Mouse (Mus musculus): Measurements from ENCODE around the gene Tmem141. TPM values are rescaled to one million over a fixed set of nuclear protein-coding genes. Genes with fewer than 3 reads are reported as not detected.

Tmem141 gene
- polyA plus RNA-seq, 2 experiments = 9.4 to 9.8 TPM

GRCm38 (mm10) chr2:25579737-25580460 is 41.9 kb downstream of the Tmem141 start:
- peak; percentile 66 for TF ChIP-seq CTCF (IDR thresholded peaks at IDR 0.05; ENCODE audit: low read depth)
- no peak for TF ChIP-seq EP300 (IDR thresholded peaks at IDR 0.05; ENCODE audit: low read depth)
- H3K36me3 ChIP-seq (replicated peaks; ENCODE audit: control insufficient read depth, insufficient read depth, low read depth) = peaks cover 4% of the 10 kb centered on the region
- H3K9ac ChIP-seq (replicated peaks) = no peak overlapping the region
- WGBS (ENCODE audit: insufficient replicate concordance) = 2% methylated on average over 27 of the region's 27 CpGs
- H3K9me3 ChIP-seq (ENCODE audit: control insufficient read depth, low read length) = no peaks in the 10 kb centered on the region
- ATAC-seq (ENCODE audit: insufficient read depth) = no peak
- peaks cover 0 to 9% of the 10 kb centered on the region in 2 experiments; a peak in 1 of 4 replicates for H3K4me1 ChIP-seq (replicated peaks; ENCODE audit: control insufficient read depth in 2 of 2, insufficient read depth in 2 of 2, low read length in 1 of 2)
- DNase-seq (ENCODE audit: low read depth in 3 of 3, low spot score in 3 of 3) = no peak
- no peak overlapping the region for H3K27ac ChIP-seq
- no peak overlapping the region for H3K4me2 ChIP-seq (ENCODE audit: low read depth)
- no peak overlapping the region for H3K4me3 ChIP-seq (ENCODE audit: insufficient read depth in 1 of 2, low read depth in 2 of 2, low read length in 2 of 2)
- peaks cover 58% of the 10 kb centered on the region for H3K27me3 ChIP-seq (ENCODE audit: control insufficient read depth, insufficient read depth, low read length)

- no peak overlapping the region for H3K4me3 ChIP-seq (ENCODE audit: insufficient read depth in 1 of 2, low read depth in 2 of 2, low read length in 2 of 2)
- peaks cover 58% of the 10 kb centered on the region for H3K27me3 ChIP-seq (ENCODE audit: control insufficient read depth, insufficient read depth, low read length)
- no peak for ATAC-seq (ENCODE audit: insufficient read depth)
- no peak overlapping the region for H3K4me2 ChIP-seq (ENCODE audit: low read depth)
- peaks cover 4% of the 10 kb centered on the region for H3K36me3 ChIP-seq (replicated peaks; ENCODE audit: control insufficient read depth, insufficient read depth, low read depth)
- no peak for TF ChIP-seq CTCF (IDR thresholded peaks at IDR 0.05; ENCODE audit: low read depth)
- no peak for TF ChIP-seq EP300 (IDR thresholded peaks at IDR 0.05; ENCODE audit: low read depth)
- H3K9me3 ChIP-seq (ENCODE audit: control insufficient read depth, low read length) = no peaks in the 10 kb centered on the region
- 7% methylated on average over 77 of the region's 77 CpGs for WGBS (ENCODE audit: insufficient replicate concordance)
- no peak overlapping the region for H3K9ac ChIP-seq (replicated peaks)
- no peak overlapping the region for H3K27ac ChIP-seq
- peaks cover 2 to 9% of the 10 kb centered on the region in 2 experiments; a peak in 3 of 4 replicates for H3K4me1 ChIP-seq (replicated peaks; ENCODE audit: control insufficient read depth in 2 of 2, insufficient read depth in 2 of 2, low read length in 1 of 2)
- DNase-seq (ENCODE audit: low read depth in 3 of 3, low spot score in 3 of 3) = no peak
Observed at GRCm38 (mm10) chr2:25578796-25579736, 42.7 kb downstream of the Tmem141 start.

- no peak for ATAC-seq (ENCODE audit: insufficient read depth)
- Histone ChIP-seq H3K36me3 (replicated peaks; ENCODE audit: control insufficient read depth, insufficient read depth, low read depth) (no peaks in the 10 kb centered on the region), H3K9ac (replicated peaks) (no peak overlapping the region), H3K27me3 (ENCODE audit: control insufficient read depth, insufficient read depth, low read length) (peaks cover 58% of the 10 kb centered on the region), H3K4me3 (ENCODE audit: insufficient read depth in 1 of 2, low read depth in 2 of 2, low read length in 2 of 2) (no peak overlapping the region), H3K4me2 (ENCODE audit: low read depth) (no peak overlapping the region), H3K27ac (no peak overlapping the region), H3K4me1 (replicated peaks; ENCODE audit: control insufficient read depth in 2 of 2, insufficient read depth in 2 of 2, low read length in 1 of 2) (peaks cover 8 to 15% of the 10 kb centered on the region in 2 experiments), H3K9me3 (ENCODE audit: control insufficient read depth, low read length) (no peaks in the 10 kb centered on the region)
- 4% methylated on average over 75 of the region's 75 CpGs for WGBS (ENCODE audit: insufficient replicate concordance)
- TF ChIP-seq EP300 (IDR thresholded peaks at IDR 0.05; ENCODE audit: low read depth) (no peak), CTCF (IDR thresholded peaks at IDR 0.05; ENCODE audit: low read depth) (peak; percentile 33; the same call in 1 of the 2 replicates)
- no peak for DNase-seq (ENCODE audit: low read depth in 3 of 3, low spot score in 3 of 3)
Observed at GRCm38 (mm10) chr2:25577951-25578795, 43.6 kb downstream of the Tmem141 start.

GRCm38 (mm10) chr2:25576965-25577891 is 44.6 kb downstream of the Tmem141 start:
- no peak for TF ChIP-seq CTCF (IDR thresholded peaks at IDR 0.05; ENCODE audit: low read depth)
- TF ChIP-seq EP300 (IDR thresholded peaks at IDR 0.05; ENCODE audit: low read depth) = no peak
- 19% methylated on average over 92 of the region's 92 CpGs for WGBS (ENCODE audit: insufficient replicate concordance)
- no peak for DNase-seq (ENCODE audit: low read depth in 3 of 3, low spot score in 3 of 3)
- no peak for ATAC-seq (ENCODE audit: insufficient read depth)
- Histone ChIP-seq H3K4me1 (replicated peaks; ENCODE audit: control insufficient read depth in 2 of 2, insufficient read depth in 2 of 2, low read length in 1 of 2) (peaks cover 10 to 15% of the 10 kb centered on the region in 2 experiments), H3K9ac (replicated peaks) (no peak overlapping the region), H3K36me3 (replicated peaks; ENCODE audit: control insufficient read depth, insufficient read depth, low read depth) (no peaks in the 10 kb centered on the region), H3K27me3 (ENCODE audit: control insufficient read depth, insufficient read depth, low read length) (peaks cover 58% of the 10 kb centered on the region), H3K9me3 (ENCODE audit: control insufficient read depth, low read length) (no peaks in the 10 kb centered on the region), H3K4me2 (ENCODE audit: low read depth) (no peak overlapping the region), H3K27ac (no peak overlapping the region), H3K4me3 (ENCODE audit: insufficient read depth in 1 of 2, low read depth in 2 of 2, low read length in 2 of 2) (no peak overlapping the region)

Measured in liver, embryonic 14.5 days (tissue).